Mouse (Mus musculus) limb, embryonic 12.5 days (tissue): ENCODE measurements around the gene Olfr781. TPM values are rescaled to one million over a fixed set of nuclear protein-coding genes. Genes with fewer than 3 reads are reported as not detected.
"Not testable (repeated sequence)": the region's sequence is repeated elsewhere in the genome, so short reads cannot be mapped to it uniquely, and the experiment has no call there.

ENCODE experiments used
- ATAC-seq: fragments of 200-750 bp; cut with Nextera tagmentation; 2 replicates; pipeline ENCODE4 v1.8.0; 2017; ENCODE audit warnings: low read depth, moderate TSS enrichment; ENCODE audit not compliant: insufficient number of reproducible peaks, insufficient read depth, low FRiP score, low TSS enrichment
- H3K27ac ChIP-seq: fragments of 300-500 bp; sonication (generic); 2 replicates; pipeline ENCODE4 v1.5.1; 2016; ENCODE audit warnings: mild to moderate bottlenecking, moderate library complexity
- H3K27me3 ChIP-seq: fragments of 300-500 bp; sonication (generic); 2 replicates; pipeline ENCODE4 v1.6.1; 2016; ENCODE audit warnings: mild to moderate bottlenecking, moderate library complexity
- H3K36me3 ChIP-seq: fragments of 300-500 bp; sonication (generic); 2 replicates; pipeline ENCODE4 v1.6.1; 2016; ENCODE audit warnings: mild to moderate bottlenecking, moderate library complexity
- H3K4me1 ChIP-seq: fragments of 300-500 bp; sonication (generic); replicated peaks from 2 replicates; pipeline ENCODE4 v1.6.1; 2016
- H3K4me2 ChIP-seq: fragments of 300-500 bp; sonication (generic); 2 replicates; pipeline ENCODE4 v1.6.1; 2016; ENCODE audit warnings: mild to moderate bottlenecking, moderate library complexity
- H3K4me3 ChIP-seq: fragments of 300-500 bp; sonication (generic); replicated peaks from 2 replicates; pipeline ENCODE4 v1.5.1; 2016; ENCODE audit warnings: mild to moderate bottlenecking
- H3K9ac ChIP-seq: fragments of 300-500 bp; sonication (generic); replicated peaks from 2 replicates; pipeline ENCODE4 v1.6.1; 2016; ENCODE audit warnings: mild to moderate bottlenecking, moderate library complexity
- H3K9me3 ChIP-seq: fragments of 300-500 bp; sonication (generic); 2 replicates; pipeline ENCODE4 v1.6.1; 2016; ENCODE audit warnings: mild to moderate bottlenecking, moderate library complexity
- WGBS: fragments of 180-500 bp; shearing (Covaris S2); methylation state at CpG from one replicate; pipeline ENCODE4 v1.1.7; 2016; 5-methylcytosine and 5-hydroxymethylcytosine counted together
- polyA plus RNA-seq: library from polyadenylated mRNA; unstranded; fragments of >200 nt; fragmentation: Nextera tagmentation; extraction: Ambion mirVana; gene quantifications from 2 replicates; pipeline ENCODE4 v1.2.1, GENCODE M21; 2016

The Olfr781 gene
- polyA plus RNA-seq: not detected in 2 replicates

GRCm38 (mm10) chr10:129328554-129328953 lies at the start of gene Olfr781:
Gene Olfr781, plus strand, starts transcription at chr10:129328854.
- ATAC-seq: no peak
- no peaks in the 10 kb centered on the region for H3K27me3 ChIP-seq
- no peaks in the 10 kb centered on the region for H3K36me3 ChIP-seq
- H3K27ac ChIP-seq: no peak within 1 kb of the TSS
- H3K9me3 ChIP-seq: no peaks in the 10 kb centered on the region
- H3K4me1 ChIP-seq: no peaks in the 10 kb centered on the region
- H3K4me3 ChIP-seq: no peak within 1 kb of the TSS
- no peak within 1 kb of the TSS for H3K4me2 ChIP-seq
- no peak within 1 kb of the TSS for H3K9ac ChIP-seq

DNA sequence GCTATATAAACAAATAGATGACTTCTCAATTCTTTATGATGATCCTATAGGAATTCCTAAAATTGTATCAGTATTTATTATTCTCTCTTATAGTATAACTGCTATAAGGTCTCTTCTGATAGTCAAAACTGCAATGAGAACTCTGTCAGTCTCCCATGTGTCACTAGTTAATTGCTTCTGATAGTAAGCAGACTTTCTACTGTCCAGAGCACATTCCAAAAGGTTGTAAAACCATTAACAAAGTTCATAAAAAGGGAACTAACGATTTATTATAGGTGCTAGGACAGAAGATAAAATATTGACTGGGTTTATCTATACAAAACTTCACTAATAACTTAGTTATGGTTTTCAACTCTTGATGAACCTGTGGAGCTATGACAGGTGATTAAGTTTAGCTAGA lies 15.7 kb upstream of the Olfr781 start:
- H3K4me2 ChIP-seq, H3K4me3 ChIP-seq, H3K9ac ChIP-seq, H3K36me3 ChIP-seq, H3K4me1 ChIP-seq, ATAC-seq, H3K27me3 ChIP-seq, H3K27ac ChIP-seq, H3K9me3 ChIP-seq: not testable (repeated sequence)
- 40% methylated on average over 1 of the region's 1 CpGs for WGBS

DNA sequence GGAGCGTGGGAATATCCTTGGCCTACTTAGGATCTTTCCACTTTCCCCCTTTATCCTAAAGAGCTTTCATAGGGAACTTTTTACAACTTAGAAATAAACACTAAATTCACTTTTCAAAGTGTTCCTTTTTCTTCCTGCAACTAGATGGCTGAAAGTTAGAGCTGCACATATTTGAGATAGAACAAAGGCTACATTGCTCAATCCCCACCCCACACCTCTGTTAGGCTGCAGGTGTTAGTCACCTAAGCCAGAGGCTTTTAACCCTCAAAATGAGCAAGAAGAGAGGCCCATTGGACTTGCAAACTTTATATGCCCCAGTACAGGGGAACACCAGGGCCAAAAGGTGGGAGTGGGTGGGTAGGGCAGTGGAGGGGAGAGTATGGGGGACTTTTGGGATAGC lies 15.1 kb upstream of the Olfr781 start:
- not testable (repeated sequence) for ATAC-seq, H3K27ac ChIP-seq, H3K9ac ChIP-seq, H3K4me3 ChIP-seq, H3K27me3 ChIP-seq, H3K4me2 ChIP-seq, H3K9me3 ChIP-seq, H3K36me3 ChIP-seq, H3K4me1 ChIP-seq
- WGBS: no CpG with 5 or more reads among the region's 1 CpGs

- no peaks in the 10 kb centered on the region for H3K9me3 ChIP-seq
- no peak for ATAC-seq
- H3K4me2 ChIP-seq: no peak within 1 kb of the TSS
- 87% methylated on average over 3 of the region's 3 CpGs for WGBS
- no peak within 1 kb of the TSS for H3K9ac ChIP-seq
- H3K4me1 ChIP-seq: no peaks in the 10 kb centered on the region
- H3K27ac ChIP-seq: no peak within 1 kb of the TSS
- H3K4me3 ChIP-seq: no peak within 1 kb of the TSS
- H3K27me3 ChIP-seq: no peaks in the 10 kb centered on the region
- no peaks in the 10 kb centered on the region for H3K36me3 ChIP-seq
Measured at GRCm38 (mm10) chr10:129317817-129318216, 10.8 kb upstream of the Olfr781 start, which contains the start of gene Olfr780. Gene Olfr780, plus strand, starts transcription at chr10:129318117.

- Histone ChIP-seq H3K27me3 (no peaks in the 10 kb centered on the region), H3K4me2 (no peak within 1 kb of the TSS), H3K9me3 (no peaks in the 10 kb centered on the region), H3K36me3 (no peaks in the 10 kb centered on the region), H3K4me3 (no peak within 1 kb of the TSS), H3K9ac (no peak within 1 kb of the TSS), H3K4me1 (no peaks in the 10 kb centered on the region), H3K27ac (no peak within 1 kb of the TSS)
- WGBS: 86% methylated on average over 3 of the region's 3 CpGs
- ATAC-seq: no peak
Measured at GRCm38 (mm10) chr10:129348550-129348949, 19.9 kb downstream of the Olfr781 start, which contains the start of gene Olfr782. Gene Olfr782, plus strand, starts transcription at chr10:129348850.

DNA sequence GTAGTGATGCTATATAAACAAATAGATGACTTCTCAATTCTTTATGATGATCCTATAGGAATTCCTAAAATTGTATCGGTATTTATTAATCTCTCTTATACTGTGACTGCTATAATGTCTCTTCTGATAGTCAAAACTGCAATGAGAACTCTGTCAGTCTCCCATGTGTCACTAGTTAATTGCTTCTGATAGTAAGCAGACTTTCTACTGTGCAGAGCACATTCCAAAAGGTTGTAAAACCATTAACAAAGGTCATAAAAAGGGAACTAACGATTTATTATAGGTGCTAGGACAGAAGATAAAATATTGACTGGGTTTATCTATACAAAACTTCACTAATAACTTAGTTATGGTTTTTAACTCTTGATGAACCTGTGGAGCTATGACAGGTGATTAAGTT lies 23.8 kb downstream of the Olfr781 start:
- not testable (repeated sequence) for H3K9ac ChIP-seq, H3K27ac ChIP-seq, H3K4me3 ChIP-seq, H3K9me3 ChIP-seq, ATAC-seq, H3K36me3 ChIP-seq, H3K27me3 ChIP-seq, H3K4me1 ChIP-seq, H3K4me2 ChIP-seq
- 59% methylated on average over 2 of the region's 2 CpGs for WGBS

DNA sequence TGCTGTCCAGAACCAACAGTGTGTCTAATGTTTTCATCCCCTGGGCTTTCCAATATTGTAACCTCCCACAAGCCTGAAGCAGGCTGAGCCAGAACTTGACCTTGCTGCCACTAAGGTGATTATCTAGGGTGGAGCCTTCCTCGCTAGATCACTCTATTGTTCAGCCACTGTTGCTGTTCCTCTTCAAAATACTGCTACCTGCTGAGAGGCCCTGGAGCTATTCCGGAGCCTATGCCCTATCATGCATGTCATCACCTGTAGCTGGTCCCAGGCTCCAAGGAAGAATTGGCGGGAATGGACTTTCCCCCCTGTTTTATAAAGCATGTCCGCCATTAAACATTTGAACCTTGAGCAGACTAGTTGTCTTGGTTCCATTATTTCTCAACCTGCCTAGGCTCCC lies 27.8 kb downstream of the Olfr781 start:
- H3K9ac ChIP-seq, ATAC-seq, H3K4me1 ChIP-seq, H3K36me3 ChIP-seq, H3K9me3 ChIP-seq, H3K4me3 ChIP-seq, H3K27me3 ChIP-seq, H3K4me2 ChIP-seq, H3K27ac ChIP-seq: not testable (repeated sequence)
- WGBS: 89% methylated on average over 4 of the region's 4 CpGs

- Histone ChIP-seq H3K36me3 (no peaks in the 10 kb centered on the region), H3K9ac (no peak overlapping the region), H3K4me3 (no peak overlapping the region), H3K9me3 (no peaks in the 10 kb centered on the region), H3K4me1 (no peaks in the 10 kb centered on the region), H3K27ac (no peak overlapping the region), H3K27me3 (no peaks in the 10 kb centered on the region), H3K4me2 (no peak overlapping the region)
- ATAC-seq: no peak
- WGBS: 70% methylated on average over 5 of the region's 5 CpGs
Measured at GRCm38 (mm10) chr10:129357307-129357706, 28.7 kb downstream of the Olfr781 start.

- not testable (repeated sequence) for H3K9ac ChIP-seq, H3K9me3 ChIP-seq, H3K4me2 ChIP-seq, H3K27me3 ChIP-seq, H3K36me3 ChIP-seq, ATAC-seq, H3K27ac ChIP-seq, H3K4me1 ChIP-seq, H3K4me3 ChIP-seq
- WGBS: 88% methylated on average over 5 of the region's 5 CpGs
Measured at GRCm38 (mm10) chr10:129374051-129374450, 45.4 kb downstream of the Olfr781 start.

Other genes with a start within 250 kb of the Olfr781 start
- not detected in 2 replicates for gene Olfr767, start 245.9 kb upstream of the Olfr781 start, polyA plus RNA-seq
- gene Olfr768, start 229.5 kb upstream of the Olfr781 start, polyA plus RNA-seq: not detected in 2 replicates
- not detected in 2 replicates for gene Olfr769, start 211.0 kb upstream of the Olfr781 start, polyA plus RNA-seq
- not detected in 2 replicates for gene Olfr770, start 189.9 kb upstream of the Olfr781 start, polyA plus RNA-seq
- not detected in 2 replicates for gene Olfr771, start 164.1 kb upstream of the Olfr781 start, polyA plus RNA-seq
- gene Olfr772, start 150.9 kb upstream of the Olfr781 start, polyA plus RNA-seq: not detected in 2 replicates
- not detected in 2 replicates for gene Olfr773, start 141.4 kb upstream of the Olfr781 start, polyA plus RNA-seq
- gene Olfr774, start 92.7 kb upstream of the Olfr781 start, polyA plus RNA-seq: not detected in 2 replicates
- not detected in 2 replicates for gene Olfr775, start 80.4 kb upstream of the Olfr781 start, polyA plus RNA-seq
- gene Olfr776, start 69.7 kb upstream of the Olfr781 start, polyA plus RNA-seq: not detected in 2 replicates
- not detected in 2 replicates for gene Olfr777, start 57.4 kb upstream of the Olfr781 start, polyA plus RNA-seq
- not detected in 2 replicates for gene Olfr780, start 10.7 kb upstream of the Olfr781 start, polyA plus RNA-seq
- gene Olfr782, start 20.0 kb downstream of the Olfr781 start, polyA plus RNA-seq: not detected in 2 replicates
- gene Olfr784, start 55.2 kb downstream of the Olfr781 start, polyA plus RNA-seq: 0.09 TPM in 2 replicates
- not detected in 2 replicates for gene Olfr785, start 76.6 kb downstream of the Olfr781 start, polyA plus RNA-seq
- not detected in 2 replicates for gene Olfr786, start 98.5 kb downstream of the Olfr781 start, polyA plus RNA-seq
- not detected in 2 replicates for gene Olfr787, start 133.0 kb downstream of the Olfr781 start, polyA plus RNA-seq
- gene Olfr788, start 142.1 kb downstream of the Olfr781 start, polyA plus RNA-seq: not detected in 2 replicates
- gene Olfr789, start 155.9 kb downstream of the Olfr781 start, polyA plus RNA-seq: not detected in 2 replicates
- not detected in 2 replicates for gene Olfr790, start 169.6 kb downstream of the Olfr781 start, polyA plus RNA-seq
- gene Olfr791, start 192.9 kb downstream of the Olfr781 start, polyA plus RNA-seq: not detected in 2 replicates
- gene Olfr792, start 210.3 kb downstream of the Olfr781 start, polyA plus RNA-seq: not detected in 2 replicates
- gene Olfr794, start 238.8 kb downstream of the Olfr781 start, polyA plus RNA-seq: not detected in 2 replicates